ENCODE assay signal across 8 mouse cellular contexts in genomic region chr3:116748391-116749170, GRCm38 (mm10). TPM values are rescaled to one million over a fixed set of nuclear protein-coding genes. Genes with fewer than 3 reads are reported as not detected.
DNase-seq lines count a peak whose midpoint lies in the region; ATAC-seq and TF ChIP-seq lines count a peak whose summit lies in the region.

No protein-coding gene starts in this region.

- no peak overlapping the region for H3K4me3 ChIP-seq in bone marrow macrophage, adult 2 months (ENCODE audit: insufficient read depth, low read length)
- no peak overlapping the region for H3K4me3 ChIP-seq in forebrain, postnatal 0 days (ENCODE audit: low read depth, low read length)
- H3K4me3 ChIP-seq in stomach, postnatal 0 days (ENCODE audit: low read depth, low read length): no peak overlapping the region

- no peaks in the 10 kb centered on the region for H3K27me3 ChIP-seq in forebrain, postnatal 0 days (ENCODE audit: insufficient read depth, low read length)
- no peaks in the 10 kb centered on the region for H3K27me3 ChIP-seq in stomach, postnatal 0 days (ENCODE audit: control insufficient read depth, insufficient read depth, low read length)

- 62% methylated on average over 8 of the region's 8 CpGs for WGBS in forebrain, postnatal 0 days
- whole genome bisulfite sequencing in stomach, postnatal 0 days: 57% methylated on average over 8 of the region's 8 CpGs

- TF ChIP-seq EP300 in stomach, postnatal 0 days (optimal IDR thresholded peaks at IDR 0.05): no peak

- no peak overlapping the region for H3K4me2 ChIP-seq in forebrain, postnatal 0 days (ENCODE audit: low read depth)
- H3K4me2 ChIP-seq in stomach, postnatal 0 days (replicated peaks; ENCODE audit: low read depth): no peak overlapping the region

- no peak overlapping the region for H3K27ac ChIP-seq in bone marrow macrophage, adult 2 months (ENCODE audit: insufficient read depth, low read depth, low read length)
- no peak overlapping the region for H3K27ac ChIP-seq in forebrain, postnatal 0 days (ENCODE audit: low read depth, low read length)
- no peak overlapping the region for H3K27ac ChIP-seq in stomach, postnatal 0 days (replicated peaks)

- TF ChIP-seq POLR2A in bone marrow macrophage, adult 2 months (IDR thresholded peaks at IDR 0.05; ENCODE audit: borderline replicate concordance, low read depth, low read length): no peak

- no peak overlapping the region for H3K9ac ChIP-seq in forebrain, postnatal 0 days
- no peak overlapping the region for H3K9ac ChIP-seq in stomach, postnatal 0 days (ENCODE audit: low read length)

- peak; percentile 66 for ATAC-seq in forebrain, postnatal 0 days
- peak; percentile 64 for ATAC-seq in megakaryocyte-erythroid progenitor cell, adult 5-6 weeks (replicated peaks; ENCODE audit: low FRiP score, low TSS enrichment, poor library complexity, severe bottlenecking)
- ATAC-seq in stomach, postnatal 0 days (ENCODE audit: low FRiP score, low TSS enrichment): no peak

- DNase-seq in adrenal gland, postnatal 10 days: peak; percentile 37
- DNase-seq in adrenal gland, adult 8-10 months: no peak
- DNase-seq in 416B (ENCODE audit: low read depth): peak; percentile 63
- DNase-seq in forebrain, postnatal 0 days: peak; percentile 50
- peak; percentile 34 to 74 for DNase-seq in kidney, postnatal 36 days
- peak; percentile 56 for DNase-seq in stomach, postnatal 0 days (ENCODE audit: low spot score)

- TF ChIP-seq CTCF in bone marrow macrophage, adult 2 months (IDR thresholded peaks at IDR 0.05; ENCODE audit: low read depth, low read length): peak; percentile 74
- TF ChIP-seq CTCF in forebrain, postnatal 0 days (IDR thresholded peaks at IDR 0.05; ENCODE audit: low read depth): peak; percentile 69
- TF ChIP-seq CTCF in stomach, postnatal 0 days (IDR thresholded peaks at IDR 0.05; ENCODE audit: low read depth): peak; percentile 77

- H3K36me3 ChIP-seq in forebrain, postnatal 0 days (ENCODE audit: insufficient read depth): peaks cover 28% of the 10 kb centered on the region
- peaks cover 8% of the 10 kb centered on the region; the same call in 1 of the 2 replicates for H3K36me3 ChIP-seq in stomach, postnatal 0 days (ENCODE audit: control insufficient read depth, insufficient read depth, low read length)

- H3K4me1 ChIP-seq in bone marrow macrophage, adult 2 months (ENCODE audit: control insufficient read depth, insufficient read depth, low read length): no peaks in the 10 kb centered on the region
- H3K4me1 ChIP-seq in forebrain, postnatal 0 days (ENCODE audit: insufficient read depth): no peaks in the 10 kb centered on the region
- no peaks in the 10 kb centered on the region for H3K4me1 ChIP-seq in stomach, postnatal 0 days (replicated peaks; ENCODE audit: control insufficient read depth, insufficient read depth)

- H3K9me3 ChIP-seq in forebrain, postnatal 0 days (ENCODE audit: low read length): no peaks in the 10 kb centered on the region
- H3K9me3 ChIP-seq in stomach, postnatal 0 days (ENCODE audit: control insufficient read depth, low read length): no peaks in the 10 kb centered on the region

RNA-seq across cellular contexts. Expression of gene Slc35a3, which starts 36.0 kb away (rescaled TPM):
- 10 to 100 TPM; 28.4 to 28.9 TPM for total RNA-seq in adrenal gland, postnatal 10 days (2021)
- total RNA-seq in adrenal gland, adult 8-10 months (2022): 10 to 100 TPM; 24.5 to 30.0 (median 28.0) TPM
- polyA plus RNA-seq in bone marrow macrophage, adult 2 months (2012; ENCODE audit: insufficient read depth, insufficient read length, missing spikeins): 22.8 and 24.1 TPM in 2 replicates
- total RNA-seq in forebrain, postnatal 0 days (2014; rRNA removed): 14.1 and 21.9 TPM in 2 replicates
- 3.7 and 4.8 TPM in 2 replicates for polyA plus RNA-seq in forebrain, postnatal 0 days (2015; fragmentation: Nextera tagmentation; extraction: Ambion mirVana)
- total RNA-seq in megakaryocyte-erythroid progenitor cell, adult 5-6 weeks (2014; fragmentation: Nextera tagmentation): 25.2 and 29.4 TPM in 2 replicates
- 42.7 and 67.3 TPM in 2 replicates for total RNA-seq in megakaryocyte-erythroid progenitor cell, adult 5-6 weeks (2017)
- 25.2 and 25.3 TPM in 2 replicates for polyA plus RNA-seq in stomach, postnatal 0 days (2015; fragmentation: Nextera tagmentation; extraction: Ambion mirVana)

RNA-seq across cellular contexts. Expression of gene Agl, which starts 59.4 kb away (rescaled TPM):
- 10 to 100 TPM; 43.5 to 66.5 TPM for total RNA-seq in adrenal gland, postnatal 10 days (2021)
- total RNA-seq in adrenal gland, adult 8-10 months (2022): 10 to 100 TPM; 49.9 to 75.6 (median 62.3) TPM
- 21.4 and 23.0 TPM in 2 replicates for polyA plus RNA-seq in bone marrow macrophage, adult 2 months (2012; ENCODE audit: insufficient read depth, insufficient read length, missing spikeins)
- total RNA-seq in forebrain, postnatal 0 days (2014; rRNA removed): 11.9 and 17.5 TPM in 2 replicates
- 5.4 and 9.0 TPM in 2 replicates for polyA plus RNA-seq in forebrain, postnatal 0 days (2015; fragmentation: Nextera tagmentation; extraction: Ambion mirVana)
- 11.3 and 13.3 TPM in 2 replicates for total RNA-seq in megakaryocyte-erythroid progenitor cell, adult 5-6 weeks (2014; fragmentation: Nextera tagmentation)
- total RNA-seq in megakaryocyte-erythroid progenitor cell, adult 5-6 weeks (2017): 6.2 and 7.8 TPM in 2 replicates
- polyA plus RNA-seq in stomach, postnatal 0 days (2015; fragmentation: Nextera tagmentation; extraction: Ambion mirVana): 8.9 and 9.1 TPM in 2 replicates
